Mouse (Mus musculus) ES-CJ7 (cell line): ENCODE measurements around the gene Catsper1.
"Not testable (repeated sequence)": the region's sequence is repeated elsewhere in the genome, so short reads cannot be mapped to it uniquely, and the experiment has no call there.

Experiments used
- DNase-seq: peaks from one replicate; pipeline ENCODE4 v3.0.0; 2011; ENCODE audit warnings: low read depth, low spot score

Catsper1 gene

DNA sequence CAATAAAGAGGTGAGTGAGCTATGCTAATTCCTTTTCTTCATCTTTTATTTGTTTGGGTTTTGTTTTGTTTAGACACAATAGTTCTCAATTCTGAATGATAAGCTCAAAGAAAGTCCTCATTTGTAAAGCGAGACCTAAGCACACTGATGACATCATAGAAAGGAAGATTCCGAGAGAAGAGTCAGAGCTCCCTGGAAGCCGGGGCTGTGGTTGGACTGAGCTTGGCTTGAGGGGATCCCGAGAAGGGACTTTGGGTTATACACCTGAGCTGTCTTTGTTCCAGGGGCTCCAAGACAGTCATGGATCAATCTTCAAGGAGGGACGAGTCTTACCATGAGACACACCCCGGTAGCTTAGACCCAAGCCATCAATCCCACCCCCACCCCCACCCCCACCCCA lies at the start of gene Catsper1:
Gene Catsper1, plus strand, starts transcription at position 301 of the 400 bp plus-strand sequence.
- DNase-seq = no peak

DNA sequence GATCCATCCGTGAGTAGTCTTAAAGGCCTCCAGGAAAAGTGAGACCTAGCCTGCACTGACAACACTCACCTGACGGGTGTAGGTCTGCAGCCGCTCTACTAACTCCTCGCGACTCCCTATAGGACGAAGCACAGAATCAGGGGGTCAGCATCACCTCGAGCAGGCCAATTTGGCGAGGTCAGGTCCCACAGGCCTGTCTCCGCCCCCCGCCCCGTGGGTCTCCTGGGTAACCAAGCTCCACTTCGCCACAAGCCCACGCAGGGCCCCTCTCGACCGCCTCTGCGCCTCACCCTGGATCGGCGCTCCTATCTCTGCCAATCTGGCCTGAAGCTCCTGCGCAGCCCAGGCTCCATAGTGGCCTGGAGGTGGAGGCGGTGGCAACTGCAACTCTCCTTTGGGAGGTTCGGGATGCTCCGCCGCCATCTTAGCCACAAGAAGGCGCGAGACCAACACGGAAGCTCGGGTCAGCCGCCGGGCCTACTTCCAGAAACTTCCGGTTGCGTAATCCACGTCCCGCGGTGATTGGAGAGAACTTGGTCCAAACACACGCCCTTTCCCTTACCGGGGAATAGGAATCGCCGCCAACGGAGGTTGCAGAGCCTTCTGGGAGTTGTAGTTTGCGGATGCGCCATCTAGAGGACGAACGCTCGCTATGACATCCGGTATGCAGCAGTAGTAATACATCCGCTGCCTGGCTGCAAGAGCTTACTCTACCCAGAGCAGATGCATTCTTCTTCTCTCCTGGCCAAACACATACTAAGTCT lies 40.4 kb upstream of the Catsper1 start, which contains the start of gene Sf3b2:
Gene Sf3b2, minus strand, starts transcription at position 484 of the 764 bp plus-strand sequence.
- peak; percentile 99 for DNase-seq

DNA sequence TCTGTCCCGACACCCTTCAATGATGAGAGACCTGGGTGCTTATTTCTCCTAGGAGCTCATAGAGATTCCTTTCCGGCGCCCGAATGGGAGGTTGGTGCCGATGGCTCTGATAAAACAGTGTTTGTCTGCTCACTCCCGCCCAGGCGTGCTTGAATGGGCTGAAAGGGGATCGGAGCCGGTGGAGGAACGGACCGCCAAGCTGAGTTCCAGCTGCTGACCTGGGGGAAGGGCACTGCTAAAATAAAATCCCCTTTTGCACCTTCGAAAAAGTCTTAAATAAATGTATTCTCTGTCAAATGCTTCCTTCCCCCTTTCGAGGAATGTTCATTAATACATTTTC lies 39.8 kb upstream of the Catsper1 start:
- DNase-seq = no peak

GRCm38 (mm10) chr19:5296630-5297029 lies 38.9 kb upstream of the Catsper1 start:
- no peak for DNase-seq

DNA sequence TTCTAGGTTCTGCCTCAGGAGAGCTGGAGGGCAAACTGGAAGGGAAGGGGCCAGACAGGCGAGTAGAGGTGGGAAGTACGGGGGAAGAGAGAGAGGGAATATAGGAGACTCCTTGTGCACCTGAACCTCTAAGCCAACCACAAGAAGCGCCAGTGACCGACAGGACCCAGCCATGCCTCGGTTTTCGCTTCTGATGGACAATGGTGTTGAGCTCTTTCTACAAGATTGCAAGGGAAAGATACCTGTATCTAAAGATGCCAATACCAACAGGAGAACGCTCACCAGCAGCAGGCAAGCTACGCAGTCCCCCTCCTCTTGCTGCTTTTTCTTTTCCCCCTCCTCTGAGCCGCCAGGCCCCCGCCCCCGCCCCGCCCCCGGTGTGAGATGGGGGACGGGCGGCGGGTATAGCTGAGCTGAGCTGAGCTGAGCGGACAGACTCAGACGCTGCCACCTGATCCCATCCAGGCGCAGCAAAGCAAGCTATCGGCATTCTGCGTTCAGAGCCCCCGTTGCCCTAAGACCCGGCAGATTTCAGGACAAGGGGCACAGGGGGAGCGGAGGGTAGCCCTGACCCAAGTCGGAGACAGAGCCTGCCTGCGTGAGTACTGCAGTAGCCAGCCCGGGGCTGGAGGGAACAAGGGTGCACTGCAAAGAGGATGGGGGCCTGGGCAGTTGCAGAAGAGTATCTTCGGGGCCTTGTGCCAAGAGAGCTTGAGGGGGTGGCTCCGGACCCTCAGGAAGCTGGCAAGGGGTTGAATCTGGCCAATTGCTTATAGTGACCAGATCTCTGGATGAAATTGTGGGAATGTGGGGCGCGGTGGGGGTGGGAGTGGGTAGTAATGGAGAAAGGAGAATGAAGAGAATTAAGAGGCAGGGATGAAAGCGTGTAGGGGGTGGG lies 37.4 kb upstream of the Catsper1 start, which contains the start of gene Gal3st3:
Gene Gal3st3, plus strand, starts transcription at position 429 of the 898 bp plus-strand sequence.
- DNase-seq = no peak

GRCm38 (mm10) chr19:5300588-5300987 lies 35.0 kb upstream of the Catsper1 start:
- peak; percentile 86 for DNase-seq

- DNase-seq = peak; percentile 89
These were observed 33.1 kb upstream of the Catsper1 start for GRCm38 (mm10) chr19:5302455-5302854.

- peak; percentile 87 for DNase-seq
These were observed 29.3 kb upstream of the Catsper1 start for GRCm38 (mm10) chr19:5306279-5306678.

GRCm38 (mm10) chr19:5306968-5307734 lies 28.4 kb upstream of the Catsper1 start:
- peak; percentile 81 for DNase-seq

DNA sequence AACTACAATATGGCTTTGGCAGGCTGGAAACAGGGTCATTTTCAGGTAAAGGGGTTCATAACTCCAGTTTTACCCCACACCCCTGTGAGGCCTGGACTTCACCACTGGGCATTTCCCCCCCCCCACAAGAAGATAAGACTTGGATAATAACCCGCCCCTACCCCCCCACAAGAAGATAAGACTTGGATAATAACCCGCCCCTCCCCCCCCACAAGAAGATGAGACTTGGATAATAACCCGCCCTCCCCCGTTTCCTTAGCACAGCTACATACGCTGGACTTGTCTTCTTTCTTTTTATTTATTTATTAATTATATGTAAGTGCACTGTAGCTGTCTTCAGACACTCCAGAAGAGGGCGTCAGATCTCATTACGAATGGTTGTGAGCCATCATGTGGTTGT lies 26.5 kb upstream of the Catsper1 start:
- no peak for DNase-seq

GRCm38 (mm10) chr19:5313189-5313588 lies 22.4 kb upstream of the Catsper1 start:
- no peak for DNase-seq

DNA sequence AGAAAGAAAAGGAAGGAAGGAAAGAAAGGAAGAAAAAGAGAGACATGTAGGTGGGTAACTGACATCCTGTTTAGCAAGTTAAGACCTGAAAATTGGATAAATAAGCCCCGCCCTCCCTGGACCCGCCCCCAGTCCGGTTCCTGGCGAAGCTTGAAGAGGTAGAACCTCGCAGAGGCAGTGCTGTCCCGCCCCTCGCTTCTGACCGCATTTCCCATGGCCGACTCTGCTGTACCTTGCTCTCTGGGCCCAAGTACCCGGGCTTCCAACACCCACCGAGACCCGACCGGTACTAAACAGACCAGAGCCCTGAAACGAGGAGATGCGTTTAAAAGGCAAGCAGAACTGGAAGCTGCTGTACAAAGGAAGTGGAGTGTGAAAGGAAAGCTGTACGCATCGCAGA lies 11.7 kb upstream of the Catsper1 start:
- DNase-seq = no peak

DNA sequence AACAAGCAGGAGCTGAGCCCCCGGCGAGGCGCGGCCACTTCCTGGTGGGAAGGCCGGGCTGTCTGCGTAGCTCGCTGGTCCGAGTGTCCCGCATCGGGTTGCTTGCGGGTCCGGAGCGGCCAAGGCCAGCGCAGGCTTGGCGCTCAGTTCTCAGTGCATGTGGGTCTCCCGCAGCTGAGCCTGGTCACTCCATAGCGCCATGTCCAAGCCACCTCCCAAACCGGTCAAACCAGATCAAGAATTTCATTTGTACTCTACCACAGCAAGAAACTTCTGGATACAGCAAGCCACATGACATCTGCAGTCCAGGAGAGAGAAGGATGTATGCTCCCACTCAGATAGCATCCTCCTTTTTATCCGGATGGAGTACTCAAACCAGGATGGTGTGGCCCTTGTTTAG lies 7.6 kb upstream of the Catsper1 start:
- DNase-seq = no peak

GRCm38 (mm10) chr19:5334741-5335140 lies 800 bp upstream of the Catsper1 start:
- no peak for DNase-seq

DNA sequence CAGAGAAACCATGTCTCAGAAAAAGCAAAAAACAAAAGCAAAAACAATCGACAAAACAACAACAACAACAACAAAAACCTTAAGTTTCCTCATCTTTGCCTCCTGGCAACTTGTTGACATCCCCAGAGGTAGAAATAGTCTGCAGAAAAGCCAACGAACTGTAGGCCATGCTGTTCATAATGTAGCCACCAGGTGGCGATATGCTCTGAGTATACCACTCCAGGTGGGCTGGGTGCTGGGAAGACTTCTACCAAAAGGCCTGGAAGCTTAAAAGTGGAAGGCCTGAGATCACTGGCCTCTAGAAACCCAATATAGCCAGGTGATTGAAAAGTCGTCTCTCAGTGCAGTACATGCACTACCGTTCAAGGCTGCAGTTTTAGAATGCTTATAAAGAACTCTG lies 2.4 kb downstream of the Catsper1 start:
- DNase-seq = peak; percentile 86

GRCm38 (mm10) chr19:5341360-5341759 lies 5.8 kb downstream of the Catsper1 start:
- DNase-seq = no peak

DNA sequence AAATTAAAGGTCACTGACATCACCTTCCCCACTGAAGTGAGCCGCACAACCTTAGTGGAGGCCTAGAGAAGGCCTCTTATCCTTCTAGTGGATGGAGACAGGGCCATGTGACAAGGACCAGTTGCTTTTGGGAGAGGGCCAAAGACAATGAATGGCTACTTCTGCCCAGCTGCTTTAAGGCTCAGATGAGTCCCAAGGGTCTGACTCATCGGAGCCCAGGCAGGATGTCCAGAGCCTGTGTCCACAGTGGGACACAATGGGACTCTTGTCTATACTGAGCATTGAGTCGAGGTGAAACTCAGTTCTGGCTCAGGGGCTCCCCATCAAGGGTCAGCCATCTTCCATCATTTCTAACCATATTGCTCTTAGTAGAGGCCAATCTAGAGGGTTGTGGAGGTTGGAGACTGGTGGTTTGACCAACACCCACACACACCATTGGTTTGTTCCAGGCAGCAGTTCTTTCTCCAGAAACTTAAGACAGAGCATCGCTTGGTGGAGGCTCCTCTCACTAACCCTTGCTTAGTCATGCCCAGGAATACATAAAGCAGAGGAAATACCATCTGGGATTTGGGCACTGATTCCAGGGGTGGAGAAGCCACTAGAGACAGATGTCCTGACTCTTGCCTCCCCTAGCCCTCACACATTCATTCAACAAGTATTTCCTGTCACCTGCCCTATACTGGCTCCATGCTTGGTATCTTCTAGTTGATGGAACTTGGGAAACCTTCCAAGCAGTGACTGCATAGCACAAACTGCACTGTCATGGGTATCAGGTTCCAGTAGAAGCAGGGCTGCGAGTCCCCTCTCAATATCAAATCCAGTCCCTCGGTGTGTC lies 10.0 kb downstream of the Catsper1 start:
- no peak for DNase-seq

GRCm38 (mm10) chr19:5348064-5348463 lies 12.5 kb downstream of the Catsper1 start:
- no peak for DNase-seq

- DNase-seq = peak; percentile 30
These were observed 13.3 kb downstream of the Catsper1 start for GRCm38 (mm10) chr19:5348526-5349501.

DNA sequence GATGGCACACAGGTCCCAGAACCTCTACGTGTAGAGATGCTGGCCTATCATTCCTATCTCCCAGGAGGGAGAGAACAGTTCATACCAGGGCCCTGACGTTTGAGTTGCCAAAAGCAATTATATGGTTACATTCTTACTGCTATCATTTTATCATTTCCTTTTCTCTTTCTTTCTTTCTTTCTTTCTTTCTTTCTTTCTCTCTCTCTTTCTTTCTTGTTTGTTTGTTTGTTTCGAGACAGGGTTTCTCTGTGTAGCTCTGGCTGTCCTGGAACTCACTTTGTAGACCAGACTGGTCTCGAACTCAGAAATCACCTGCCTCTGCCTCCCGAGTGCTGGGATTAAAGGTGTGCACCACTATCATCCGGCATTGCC lies 13.9 kb downstream of the Catsper1 start, which contains the start of gene Cst6:
Gene Cst6, minus strand, starts transcription at position 73 of the 372 bp plus-strand sequence.
- not testable (repeated sequence) for DNase-seq
